Mouse (Mus musculus) small intestine, adult 10 weeks (tissue): ENCODE data around the gene Tmprss7. TPM values are rescaled to one million over a fixed set of nuclear protein-coding genes. Genes with fewer than 3 reads are reported as not detected.

Experiments
- polyA plus RNA-seq: library from polyadenylated mRNA; stranded (reverse); fragments of 350-450 nt; fragmentation: Illumina TruSeq; extraction: RNeasy Lipid Tissue Mini Kit (QIAGEN cat#74804); gene quantifications from one replicate; pipeline ENCODE4 v1.2.3, GENCODE M21; 2014; ENCODE audit warnings: low replicate concordance

The Tmprss7 gene
- polyA plus RNA-seq: 0.19 TPM

GRCm38 (mm10) chr16:45693558-45693957 is at the start of gene Tmprss7:
Gene Tmprss7, minus strand, starts transcription at chr16:45693658.

GRCm38 (mm10) chr16:45742615-45743476 is 49.4 kb upstream of the Tmprss7 start, which contains the start of gene Abhd10:
Gene Abhd10, minus strand, starts transcription at chr16:45742955.

GRCm38 (mm10) chr16:45724061-45724741 is 30.7 kb upstream of the Tmprss7 start, which contains the start of gene Tagln3:
Gene Tagln3, minus strand, starts transcription at chr16:45724608.

GRCm38 (mm10) chr16:45653934-45654332 is 39.5 kb downstream of the Tmprss7 start, which contains the start of gene BC016579:
Gene BC016579, minus strand, starts transcription at chr16:45654068.

GRCm38 (mm10) chr16:45610267-45610666 is 83.2 kb downstream of the Tmprss7 start, which contains the start of gene Gcsam:
Gene Gcsam, plus strand, starts transcription at chr16:45610380.

Other genes starting within 250 kb of the Tmprss7 start
- 26.1 TPM for gene Gm609, start 200.7 kb downstream of the Tmprss7 start, polyA plus RNA-seq
- 18.3 TPM for gene Gm17783, start 161.6 kb downstream of the Tmprss7 start, polyA plus RNA-seq
- gene Slc9c1, start 158.3 kb downstream of the Tmprss7 start, polyA plus RNA-seq: not detected
- gene Gcsam, start 83.3 kb downstream of the Tmprss7 start, polyA plus RNA-seq: 0.78 TPM
- 27.3 TPM for gene BC016579, start 39.6 kb downstream of the Tmprss7 start, polyA plus RNA-seq
- gene Tagln3, start 30.9 kb upstream of the Tmprss7 start, polyA plus RNA-seq: not detected
- gene Abhd10, start 49.3 kb upstream of the Tmprss7 start, polyA plus RNA-seq: 16.4 TPM